Mouse (Mus musculus) hindbrain, postnatal 0 days (tissue): Measurements from ENCODE around the gene Rpsa. TPM values are rescaled to one million over a fixed set of nuclear protein-coding genes. Genes with fewer than 3 reads are reported as not detected.

Experiments
- ATAC-seq: fragments of 200-750 bp; cut with Nextera tagmentation; 2 replicates; pipeline ENCODE4 v1.8.0; 2017; ENCODE audit warnings: mild to moderate bottlenecking, moderate TSS enrichment, moderate library complexity
- DNase-seq: peaks from one replicate; pipeline ENCODE4 v3.0.0-alpha.2; 2015; ENCODE audit warnings: low spot score
- H3K27ac ChIP-seq: fragments of 300-500 bp; sonication (generic); 2 replicates; pipeline ENCODE4 v1.5.1; 2014; ENCODE audit warnings: mild to moderate bottlenecking
- H3K27me3 ChIP-seq: fragments of 300-500 bp; sonication (generic); 2 replicates; pipeline ENCODE4 v1.6.1; 2014; ENCODE audit warnings: low read length, mixed read lengths; ENCODE audit not compliant: insufficient read depth
- H3K36me3 ChIP-seq: fragments of 300-500 bp; sonication (generic); 2 replicates; pipeline ENCODE4 v1.6.1; 2014; ENCODE audit warnings: low read length, mixed read lengths; ENCODE audit not compliant: insufficient read depth
- H3K4me1 ChIP-seq: fragments of 300-500 bp; sonication (generic); 2 replicates; pipeline ENCODE4 v1.6.1; 2014; ENCODE audit warnings: antibody characterized with exemption, low read length, mixed read lengths; ENCODE audit not compliant: insufficient read depth
- H3K4me2 ChIP-seq: fragments of 300-500 bp; sonication (generic); 2 replicates; pipeline ENCODE4 v1.6.1; 2014; ENCODE audit warnings: low read depth, mild to moderate bottlenecking, low read length, moderate library complexity, mixed read lengths
- H3K4me3 ChIP-seq: fragments of 300-500 bp; sonication (generic); 2 replicates; pipeline ENCODE4 v1.5.1; 2014; ENCODE audit warnings: low read length
- H3K9ac ChIP-seq: fragments of 300-500 bp; sonication (generic); replicated peaks from 2 replicates; pipeline ENCODE4 v1.6.1; 2014; ENCODE audit warnings: mild to moderate bottlenecking, low read length, moderate library complexity, mixed read lengths
- H3K9me3 ChIP-seq: fragments of 300-500 bp; sonication (generic); 2 replicates; pipeline ENCODE4 v1.6.1; 2016; ENCODE audit warnings: low read length, mixed read lengths
- CTCF ChIP-seq: IDR thresholded peaks from 2 replicates; pipeline ENCODE4 v1.5.1; 2016; ENCODE audit warnings: antibody characterized with exemption, control low read depth, low read depth
- WGBS: fragments of 180-500 bp; shearing (Covaris S2); extraction: QIAGEN DNeasy Blood & Tissue Kit; methylation state at CpG from one replicate; pipeline ENCODE4 v1.1.7; 2014; 5-methylcytosine and 5-hydroxymethylcytosine counted together
- polyA plus RNA-seq: library from polyadenylated mRNA; unstranded; fragments of >200 nt; fragmentation: Nextera tagmentation; extraction: Ambion mirVana; gene quantifications from 2 replicates; pipeline ENCODE4 v1.2.1, GENCODE M21; 2015
- total RNA-seq: library from RNA; depleted of rRNA; stranded (reverse); fragments of >200 nt; gene quantifications from 2 replicates; pipeline ENCODE4 v1.2.3, GENCODE M21; 2014; rRNA removed

Rpsa gene
- total RNA-seq (1,033 and 1,545 TPM in 2 replicates), polyA plus RNA-seq (868 and 912 TPM in 2 replicates)

- TF ChIP-seq CTCF, result peak; percentile 29
Measured at GRCm38 (mm10) chr9:120127538-120128251, at the start of gene Rpsa. Gene Rpsa (plus strand): TSS chr9:120127689.

GRCm38 (mm10) chr9:120078241-120078640 is 49.2 kb upstream of the Rpsa start:
- no peaks in the 10 kb centered on the region for H3K4me1 ChIP-seq
- TF ChIP-seq CTCF, result no peak
- WGBS, result 77% methylated on average over 3 of the region's 3 CpGs
- no peaks in the 10 kb centered on the region for H3K9me3 ChIP-seq
- no peak overlapping the region for H3K4me3 ChIP-seq
- no peaks in the 10 kb centered on the region for H3K36me3 ChIP-seq
- H3K4me2 ChIP-seq, result no peak overlapping the region
- no peaks in the 10 kb centered on the region for H3K27me3 ChIP-seq
- DNase-seq (no peak), ATAC-seq (no peak)
- H3K9ac ChIP-seq, result no peak overlapping the region
- no peak overlapping the region for H3K27ac ChIP-seq

More at GRCm38 (mm10) chr9:120127538-120128251, at the start of gene Rpsa:
- no peaks in the 10 kb centered on the region for H3K27me3 ChIP-seq
- H3K9me3 ChIP-seq, result no peaks in the 10 kb centered on the region
- H3K4me1 ChIP-seq, result no peaks in the 10 kb centered on the region
- ATAC-seq, result peak; percentile 98
- peak within 1 kb of the TSS; percentile 94 for H3K9ac ChIP-seq
- WGBS, result 4% methylated on average over 72 of the region's 72 CpGs
- peak within 1 kb of the TSS; percentile 91 for H3K4me2 ChIP-seq
- peak within 1 kb of the TSS; percentile 84 for H3K27ac ChIP-seq
- DNase-seq, result peak; percentile 99
- peak within 1 kb of the TSS; percentile 97 for H3K4me3 ChIP-seq
- H3K36me3 ChIP-seq, result peaks cover 47% of the 10 kb centered on the region

GRCm38 (mm10) chr9:120079901-120080300 is 47.6 kb upstream of the Rpsa start:
- 77% methylated on average over 7 of the region's 7 CpGs for WGBS
- no peak overlapping the region for H3K27ac ChIP-seq
- ATAC-seq, result no peak
- H3K9ac ChIP-seq, result no peak overlapping the region
- no peak for TF ChIP-seq CTCF
- DNase-seq, result no peak
- no peaks in the 10 kb centered on the region for H3K36me3 ChIP-seq
- H3K27me3 ChIP-seq, result no peaks in the 10 kb centered on the region
- H3K4me3 ChIP-seq, result no peak overlapping the region
- no peaks in the 10 kb centered on the region for H3K9me3 ChIP-seq
- no peak overlapping the region for H3K4me2 ChIP-seq
- no peaks in the 10 kb centered on the region for H3K4me1 ChIP-seq

DNA sequence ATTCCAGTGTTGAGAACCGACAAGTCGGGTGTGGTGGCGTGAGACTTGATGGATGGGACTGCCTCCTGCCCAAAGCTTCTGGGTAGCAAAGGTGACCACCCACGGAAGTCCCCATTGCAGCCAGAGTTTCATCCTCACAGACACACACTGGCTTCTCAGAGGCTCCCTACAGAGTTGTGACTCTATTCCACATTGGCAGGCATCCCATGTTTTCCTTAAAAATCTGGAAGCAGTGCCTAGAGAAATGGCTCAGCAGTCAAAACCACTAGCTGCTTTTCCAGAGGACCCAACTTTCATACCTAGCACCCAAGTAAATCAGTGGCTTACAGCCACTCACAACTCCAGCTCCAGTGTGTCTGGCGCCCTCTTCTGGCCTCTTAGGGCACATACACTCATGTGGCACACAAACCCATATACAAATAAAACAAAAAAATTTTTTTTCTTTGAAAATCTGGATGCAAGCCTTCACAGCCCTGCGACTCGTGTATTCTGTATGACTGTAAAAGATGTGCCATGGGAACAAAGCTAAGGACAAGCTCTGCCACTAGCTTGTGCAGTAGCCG is 46.9 kb upstream of the Rpsa start:
- no peak for ATAC-seq

DNA sequence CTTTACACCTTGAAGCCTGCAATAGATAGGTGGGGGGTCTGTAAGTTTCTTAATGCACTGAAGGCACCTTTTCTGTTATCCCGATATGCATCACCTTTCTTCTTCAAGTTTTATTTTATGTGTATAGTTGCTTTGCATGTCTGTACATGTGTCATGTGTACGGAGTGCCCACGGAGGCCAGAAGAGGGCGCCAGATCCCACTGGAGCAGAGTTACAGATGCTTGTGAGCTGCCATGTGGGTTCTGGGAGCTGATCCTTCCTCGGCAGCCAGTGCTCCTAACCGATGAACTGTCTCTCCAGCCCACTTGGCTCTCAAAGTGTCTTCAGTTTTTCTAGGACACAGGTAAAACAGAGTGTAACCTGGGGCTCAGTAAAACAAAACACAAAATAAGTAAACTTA is 46.2 kb upstream of the Rpsa start:
- H3K27me3 ChIP-seq, result no peaks in the 10 kb centered on the region

More for the DNA sequence above, 46.9 kb upstream of the Rpsa start:
- H3K4me2 ChIP-seq, result no peak overlapping the region
- no peaks in the 10 kb centered on the region for H3K27me3 ChIP-seq
- no peaks in the 10 kb centered on the region for H3K9me3 ChIP-seq
- no peaks in the 10 kb centered on the region for H3K36me3 ChIP-seq
- no peak for TF ChIP-seq CTCF
- WGBS, result 77% methylated on average over 8 of the region's 8 CpGs
- H3K9ac ChIP-seq, result no peak overlapping the region
- no peaks in the 10 kb centered on the region for H3K4me1 ChIP-seq
- no peak overlapping the region for H3K4me3 ChIP-seq
- H3K27ac ChIP-seq, result no peak overlapping the region
- DNase-seq, result no peak

GRCm38 (mm10) chr9:120081967-120082366 is 45.5 kb upstream of the Rpsa start:
- H3K27ac ChIP-seq, result no peak overlapping the region
- no peaks in the 10 kb centered on the region for H3K4me1 ChIP-seq
- H3K9ac ChIP-seq, result no peak overlapping the region
- ATAC-seq (0 out of 2 replicates have a peak, but pooled peaks have one; percentile 38), DNase-seq (peak; percentile 57)
- 52% methylated on average over 5 of the region's 5 CpGs for whole genome bisulfite sequencing
- no peak overlapping the region for H3K4me3 ChIP-seq
- TF ChIP-seq CTCF, result no peak
- no peaks in the 10 kb centered on the region for H3K9me3 ChIP-seq
- no peak overlapping the region for H3K4me2 ChIP-seq
- H3K27me3 ChIP-seq, result no peaks in the 10 kb centered on the region
- no peaks in the 10 kb centered on the region for H3K36me3 ChIP-seq

More for the DNA sequence above, 46.2 kb upstream of the Rpsa start:
- Histone ChIP-seq H3K4me1 (no peaks in the 10 kb centered on the region), H3K4me2 (no peak overlapping the region), H3K9ac (no peak overlapping the region), H3K36me3 (no peaks in the 10 kb centered on the region), H3K4me3 (no peak overlapping the region), H3K27ac (no peak overlapping the region), H3K9me3 (no peaks in the 10 kb centered on the region)
- DNase-seq, result no peak
- 76% methylated on average over 6 of the region's 6 CpGs for WGBS
- TF ChIP-seq CTCF, result peak; percentile 44
- no peak for ATAC-seq

DNA sequence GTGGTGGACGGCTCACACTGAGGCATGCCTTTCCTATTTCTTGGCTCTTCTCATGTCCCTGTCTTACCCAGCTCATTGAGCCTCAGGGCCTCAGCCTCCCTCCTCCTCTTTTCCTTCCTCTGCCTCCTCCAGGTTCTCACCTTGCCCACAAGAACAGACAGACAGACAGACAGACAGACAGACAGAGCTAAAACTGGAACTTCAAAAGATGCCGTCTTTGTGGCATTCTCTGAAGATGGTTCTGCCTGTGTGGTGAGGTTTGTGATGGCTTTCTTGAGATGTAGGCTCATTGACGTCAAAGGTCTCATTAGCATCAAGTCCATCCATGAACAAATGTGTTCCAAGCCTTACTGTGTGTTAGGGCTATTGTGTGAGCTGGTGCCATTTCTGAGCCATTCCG is 44.8 kb upstream of the Rpsa start:
- H3K9ac ChIP-seq, result no peak overlapping the region
- ATAC-seq (no peak), DNase-seq (no peak)
- TF ChIP-seq CTCF, result no peak
- H3K4me2 ChIP-seq, result no peak overlapping the region
- H3K36me3 ChIP-seq, result no peaks in the 10 kb centered on the region
- no peaks in the 10 kb centered on the region for H3K27me3 ChIP-seq
- 68% methylated on average over 4 of the region's 4 CpGs for WGBS
- H3K27ac ChIP-seq, result no peak overlapping the region
- H3K4me1 ChIP-seq, result no peaks in the 10 kb centered on the region
- no peaks in the 10 kb centered on the region for H3K9me3 ChIP-seq
- no peak overlapping the region for H3K4me3 ChIP-seq
